Mouse (Mus musculus): ENCODE results near the gene Padi2.

DNA sequence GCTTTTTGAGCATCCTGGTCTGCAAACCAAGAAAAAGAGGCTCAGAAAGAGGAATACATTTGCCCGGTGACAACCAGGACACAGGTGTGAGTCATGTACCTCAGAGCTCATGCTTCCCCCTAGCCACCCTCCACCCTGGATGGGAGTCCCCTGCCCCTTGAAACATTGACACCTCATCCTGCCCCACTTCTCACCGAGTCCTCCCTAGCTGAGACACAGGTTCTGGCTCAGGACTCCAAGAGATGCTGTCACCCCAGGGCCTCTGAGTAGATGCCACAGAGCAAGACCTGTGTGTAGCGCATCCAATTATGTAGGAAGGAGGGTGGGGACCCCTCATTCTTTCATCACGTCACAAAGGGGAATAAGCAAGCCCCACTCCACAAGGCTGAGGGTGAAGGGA, 3.4 kb downstream of the Padi2 start:
- TF ChIP-seq CTCF (IDR thresholded peaks at IDR 0.05; ENCODE audit: borderline replicate concordance, extremely low read depth, insufficient read depth, insufficient read length), result no peak
- TF ChIP-seq POLR2A (IDR thresholded peaks at IDR 0.05; ENCODE audit: borderline replicate concordance, extremely low read depth, insufficient read depth, insufficient read length, poor library complexity, severe bottlenecking), result no peak
